Mouse (Mus musculus) stomach, embryonic 15.5 days (tissue): ENCODE measurements at regions not wholly inside any gene's neighbourhood (a gene's known extent, or its start where the extent isn't known, plus 50 kb on each side); places are given as distances from the start of the nearest gene placed in this dataset.
"Not testable (repeated sequence)": the region's sequence is repeated elsewhere in the genome, so short reads cannot be mapped to it uniquely, and the experiment has no call there.

Experiments
- ATAC-seq: fragments of 200-750 bp; cut with Nextera tagmentation; 2 replicates; pipeline ENCODE4 v1.8.0; 2017; ENCODE audit warnings: low read depth, moderate number of reproducible peaks, moderate TSS enrichment; ENCODE audit not compliant: insufficient read depth, low FRiP score
- H3K27ac ChIP-seq: fragments of 300-500 bp; sonication (generic); 2 replicates; pipeline ENCODE4 v1.5.1; 2015; ENCODE audit warnings: mild to moderate bottlenecking, inconsistent platforms
- H3K27me3 ChIP-seq: fragments of 300-500 bp; sonication (generic); replicated peaks from 2 replicates; pipeline ENCODE4 v1.6.1; 2015; ENCODE audit warnings: inconsistent platforms
- H3K36me3 ChIP-seq: fragments of 300-500 bp; sonication (generic); 2 replicates; pipeline ENCODE4 v1.6.1; 2015; ENCODE audit warnings: inconsistent platforms
- H3K4me1 ChIP-seq: fragments of 300-500 bp; sonication (generic); 2 replicates; pipeline ENCODE4 v1.6.1; 2015; ENCODE audit warnings: inconsistent platforms
- H3K4me2 ChIP-seq: fragments of 300-500 bp; sonication (generic); 2 replicates; pipeline ENCODE4 v1.6.1; 2015; ENCODE audit warnings: mild to moderate bottlenecking, inconsistent platforms
- H3K4me3 ChIP-seq: fragments of 300-500 bp; sonication (generic); replicated peaks from 2 replicates; pipeline ENCODE4 v1.5.1; 2015; ENCODE audit warnings: inconsistent platforms
- H3K9ac ChIP-seq: fragments of 300-500 bp; sonication (generic); 2 replicates; pipeline ENCODE4 v1.6.1; 2015; ENCODE audit warnings: inconsistent platforms
- H3K9me3 ChIP-seq: fragments of 300-500 bp; sonication (generic); 2 replicates; pipeline ENCODE4 v1.6.1; 2016; ENCODE audit warnings: inconsistent platforms
- WGBS: fragments of 180-500 bp; shearing (Covaris S2); methylation state at CpG from one replicate; pipeline ENCODE4 v1.1.7; 2015; 5-methylcytosine and 5-hydroxymethylcytosine counted together

DNA sequence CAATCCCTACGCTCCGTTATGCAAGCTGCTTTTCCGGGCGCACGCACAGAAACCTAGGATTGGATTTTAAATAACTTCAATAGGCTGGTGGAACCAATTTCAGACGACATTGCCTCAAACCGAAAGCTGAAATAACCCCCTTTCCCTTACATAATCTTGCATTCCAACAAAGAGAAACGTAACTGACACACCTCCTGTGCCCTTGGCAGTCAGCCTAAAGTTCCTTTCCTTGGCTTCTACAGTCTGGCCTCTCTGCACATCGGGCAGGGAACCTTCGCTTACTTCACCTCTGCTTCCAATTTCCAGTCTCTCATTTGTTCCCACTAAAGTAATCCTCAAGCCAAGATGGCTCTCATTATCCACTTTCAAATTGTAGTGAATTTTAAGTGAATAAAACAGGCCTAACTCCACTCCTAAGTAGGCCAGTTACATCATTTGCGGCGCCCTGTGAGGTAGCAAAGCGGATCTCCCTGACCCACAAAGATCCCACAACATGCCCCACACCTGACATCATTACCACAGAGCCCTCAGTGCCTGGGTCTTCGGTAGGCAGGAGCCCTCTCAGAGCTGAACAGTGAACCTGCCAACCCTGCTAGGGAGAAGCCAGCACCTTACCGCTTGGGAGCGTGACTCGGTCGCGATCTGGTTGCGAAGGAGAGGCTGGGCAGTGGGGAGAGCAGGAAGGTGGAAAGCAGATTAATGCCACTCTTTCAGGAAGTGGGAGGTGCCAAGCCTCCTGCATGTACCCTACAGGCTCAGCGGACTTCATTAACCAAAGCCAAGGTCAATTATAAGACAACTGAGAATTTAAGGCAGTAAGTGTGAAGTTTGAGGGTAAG is 279.0 kb upstream of the Arglu1 start:
- no peak overlapping the region for H3K27ac ChIP-seq
- no peaks in the 10 kb centered on the region for H3K9me3 ChIP-seq
- 83% methylated on average over 21 of the region's 21 CpGs for WGBS
- H3K36me3 ChIP-seq, result no peaks in the 10 kb centered on the region
- no peak overlapping the region for H3K9ac ChIP-seq
- no peak for ATAC-seq
- H3K4me1 ChIP-seq, result no peaks in the 10 kb centered on the region
- no peak overlapping the region for H3K4me2 ChIP-seq
- no peaks in the 10 kb centered on the region for H3K27me3 ChIP-seq
- no peak overlapping the region for H3K4me3 ChIP-seq

DNA sequence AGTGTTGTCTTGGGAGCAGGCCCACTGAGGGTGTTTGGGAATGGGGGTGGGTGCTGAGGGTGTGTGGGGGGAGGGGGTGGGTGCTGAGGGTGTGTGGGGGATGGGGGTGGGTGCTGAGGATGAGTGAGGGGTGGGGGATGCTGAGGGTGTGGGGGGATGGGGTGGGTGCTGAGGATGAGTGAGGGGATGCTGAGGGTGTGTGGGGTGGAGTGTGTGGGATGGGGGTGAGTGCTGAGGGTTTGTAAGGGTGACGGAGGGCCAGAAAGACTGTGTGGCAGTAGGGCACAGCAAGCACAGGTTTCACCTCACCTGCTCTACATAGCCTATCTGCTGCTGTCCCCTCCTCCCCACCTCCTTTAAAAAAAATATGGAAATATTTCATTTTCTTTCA is 276.3 kb upstream of the Arglu1 start:
- no peaks in the 10 kb centered on the region for H3K4me1 ChIP-seq
- WGBS, result 88% methylated on average over 1 of the region's 1 CpGs
- no peak overlapping the region for H3K9ac ChIP-seq
- H3K4me3 ChIP-seq, result no peak overlapping the region
- H3K4me2 ChIP-seq, result no peak overlapping the region
- no peak for ATAC-seq
- no peaks in the 10 kb centered on the region for H3K27me3 ChIP-seq
- H3K27ac ChIP-seq, result no peak overlapping the region
- H3K36me3 ChIP-seq, result no peaks in the 10 kb centered on the region
- no peaks in the 10 kb centered on the region for H3K9me3 ChIP-seq

- Histone ChIP-seq H3K4me2 (no peak overlapping the region), H3K4me1 (no peaks in the 10 kb centered on the region), H3K9me3 (no peaks in the 10 kb centered on the region), H3K27ac (no peak overlapping the region), H3K27me3 (no peaks in the 10 kb centered on the region), H3K36me3 (no peaks in the 10 kb centered on the region), H3K4me3 (no peak overlapping the region), H3K9ac (no peak overlapping the region)
- 31% methylated on average over 10 of the region's 10 CpGs for WGBS
- ATAC-seq, result peak; percentile 27; the same call in 1 of the 2 replicates
Measured at GRCm38 (mm10) chr8:8965983-8966657, 275.8 kb upstream of the Arglu1 start.

- no peaks in the 10 kb centered on the region for H3K27me3 ChIP-seq
- no peak for ATAC-seq
- WGBS, result 83% methylated on average over 3 of the region's 3 CpGs
Measured at GRCm38 (mm10) chr8:8960221-8960620, 269.9 kb upstream of the Arglu1 start.

DNA sequence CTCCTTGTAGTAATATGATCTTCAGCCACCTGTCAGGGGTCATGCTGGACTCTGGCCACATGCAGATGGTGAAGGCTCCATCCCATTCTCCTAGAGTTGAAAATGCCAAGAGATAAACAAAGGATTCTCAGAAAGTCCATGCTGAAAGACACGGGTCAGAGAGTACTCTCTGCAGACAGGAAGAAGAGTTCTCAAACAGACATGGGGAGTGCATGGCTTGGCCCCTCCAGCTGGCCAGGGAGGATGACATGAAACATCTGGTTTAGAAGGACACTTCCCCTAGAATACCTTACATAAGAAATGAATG is 269.4 kb upstream of the Arglu1 start:
- Histone ChIP-seq H3K4me1 (no peaks in the 10 kb centered on the region), H3K9ac (no peak overlapping the region), H3K27ac (no peak overlapping the region), H3K4me2 (no peak overlapping the region), H3K4me3 (no peak overlapping the region), H3K27me3 (no peaks in the 10 kb centered on the region), H3K36me3 (no peaks in the 10 kb centered on the region), H3K9me3 (no peaks in the 10 kb centered on the region)
- no peak; the same call in 1 of the 2 replicates for ATAC-seq
- WGBS, result 23% methylated on average over 1 of the region's 1 CpGs

More at GRCm38 (mm10) chr8:8960221-8960620, 269.9 kb upstream of the Arglu1 start:
- no peak overlapping the region for H3K4me3 ChIP-seq
- H3K4me1 ChIP-seq, result no peaks in the 10 kb centered on the region
- no peaks in the 10 kb centered on the region for H3K36me3 ChIP-seq
- H3K27ac ChIP-seq, result no peak overlapping the region
- no peak overlapping the region for H3K9ac ChIP-seq
- no peaks in the 10 kb centered on the region for H3K9me3 ChIP-seq
- H3K4me2 ChIP-seq, result no peak overlapping the region

GRCm38 (mm10) chr8:8959021-8959786 is 268.9 kb upstream of the Arglu1 start:
- ATAC-seq, result no peak
- no peaks in the 10 kb centered on the region for H3K4me1 ChIP-seq
- 56% methylated on average over 8 of the region's 8 CpGs for WGBS
- no peak overlapping the region for H3K27ac ChIP-seq
- H3K4me2 ChIP-seq, result no peak overlapping the region
- H3K9me3 ChIP-seq, result no peaks in the 10 kb centered on the region
- no peaks in the 10 kb centered on the region for H3K36me3 ChIP-seq
- H3K27me3 ChIP-seq, result no peaks in the 10 kb centered on the region
- no peak overlapping the region for H3K4me3 ChIP-seq
- no peak overlapping the region for H3K9ac ChIP-seq

- not testable (repeated sequence) for H3K9me3 ChIP-seq, H3K4me3 ChIP-seq, H3K36me3 ChIP-seq, H3K4me2 ChIP-seq, H3K27me3 ChIP-seq, ATAC-seq, H3K27ac ChIP-seq, H3K9ac ChIP-seq, H3K4me1 ChIP-seq
- 75% methylated on average over 8 of the region's 8 CpGs for WGBS
Measured at GRCm38 (mm10) chr8:8958140-8958539, 267.8 kb upstream of the Arglu1 start.

GRCm38 (mm10) chr8:8952212-8952611 is 261.9 kb upstream of the Arglu1 start:
- Histone ChIP-seq H3K9ac (no peak overlapping the region), H3K4me3 (no peak overlapping the region), H3K27me3 (no peaks in the 10 kb centered on the region), H3K4me2 (no peak overlapping the region), H3K4me1 (0 out of 2 replicates have a peak, but pooled peaks cover 2% of the 10 kb centered on the region), H3K36me3 (no peaks in the 10 kb centered on the region), H3K9me3 (no peaks in the 10 kb centered on the region), H3K27ac (no peak overlapping the region)
- WGBS, result 25% methylated on average over 4 of the region's 4 CpGs
- ATAC-seq, result no peak

DNA sequence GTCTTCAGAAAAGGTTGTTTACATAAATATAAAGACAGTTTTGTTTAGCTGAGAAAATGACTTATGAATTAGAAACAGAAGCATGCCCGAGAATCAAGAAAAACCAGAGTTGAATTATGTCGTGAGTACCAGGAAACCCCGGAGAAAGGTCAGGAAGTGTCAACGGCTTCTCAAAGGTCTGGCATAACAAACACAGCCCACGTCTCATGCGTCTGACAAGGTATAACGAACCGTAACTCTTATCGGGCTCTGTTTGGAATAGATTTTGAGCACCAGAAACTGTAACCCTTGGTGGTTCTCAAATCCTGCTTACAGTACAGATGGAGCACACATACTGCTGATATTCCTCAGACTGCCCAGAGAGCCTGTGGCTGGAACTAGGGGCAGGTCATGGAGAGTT is 260.9 kb upstream of the Arglu1 start:
- no peaks in the 10 kb centered on the region for H3K36me3 ChIP-seq
- H3K4me3 ChIP-seq, result no peak overlapping the region
- no peaks in the 10 kb centered on the region for H3K27me3 ChIP-seq
- no peaks in the 10 kb centered on the region for H3K9me3 ChIP-seq
- 0 out of 2 replicates have a peak, but pooled peaks cover 2% of the 10 kb centered on the region for H3K4me1 ChIP-seq
- H3K4me2 ChIP-seq, result no peak overlapping the region
- no peak overlapping the region for H3K9ac ChIP-seq
- H3K27ac ChIP-seq, result no peak overlapping the region
- WGBS, result 14% methylated on average over 9 of the region's 9 CpGs
- ATAC-seq, result peak; percentile 22; the same call in 1 of the 2 replicates

DNA sequence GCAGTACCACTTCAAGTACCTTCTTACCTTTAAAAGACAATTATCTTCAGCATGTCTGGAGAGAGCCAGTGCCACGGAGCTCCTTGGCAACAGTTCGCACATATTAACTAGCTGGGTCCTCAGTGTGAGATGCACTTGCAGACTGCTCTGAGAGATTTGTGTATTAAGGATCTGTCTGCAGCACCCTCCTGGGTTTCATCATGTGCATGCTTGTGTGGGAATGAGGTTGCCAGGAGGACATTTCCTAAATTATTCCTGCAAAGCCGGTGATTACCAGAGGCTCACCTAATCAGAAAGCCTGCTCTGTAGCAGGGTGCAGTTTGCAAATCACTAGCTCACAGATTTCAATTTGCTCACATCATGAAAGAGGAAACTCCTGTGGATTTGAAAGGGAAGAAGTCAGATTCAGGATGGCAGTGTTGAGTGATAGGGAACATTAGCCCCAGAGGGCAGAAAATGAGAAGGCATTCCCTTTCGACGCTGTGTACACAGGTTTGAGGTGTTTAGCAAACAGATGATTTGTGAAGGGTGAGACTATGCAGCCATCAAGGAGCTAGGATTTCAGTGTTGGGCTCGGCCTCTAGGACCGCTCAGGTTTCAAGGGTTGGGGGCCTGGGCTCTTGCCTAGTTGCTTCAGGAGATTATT is 257.3 kb upstream of the Arglu1 start:
- 26% methylated on average over 7 of the region's 7 CpGs for WGBS
- no peak overlapping the region for H3K9ac ChIP-seq
- 0 out of 2 replicates have a peak, but pooled peaks cover 2% of the 10 kb centered on the region for H3K4me1 ChIP-seq
- H3K4me2 ChIP-seq, result no peak overlapping the region
- H3K27me3 ChIP-seq, result no peaks in the 10 kb centered on the region
- no peak for ATAC-seq
- H3K9me3 ChIP-seq, result no peaks in the 10 kb centered on the region
- no peak overlapping the region for H3K27ac ChIP-seq
- H3K36me3 ChIP-seq, result no peaks in the 10 kb centered on the region
- no peak overlapping the region for H3K4me3 ChIP-seq

DNA sequence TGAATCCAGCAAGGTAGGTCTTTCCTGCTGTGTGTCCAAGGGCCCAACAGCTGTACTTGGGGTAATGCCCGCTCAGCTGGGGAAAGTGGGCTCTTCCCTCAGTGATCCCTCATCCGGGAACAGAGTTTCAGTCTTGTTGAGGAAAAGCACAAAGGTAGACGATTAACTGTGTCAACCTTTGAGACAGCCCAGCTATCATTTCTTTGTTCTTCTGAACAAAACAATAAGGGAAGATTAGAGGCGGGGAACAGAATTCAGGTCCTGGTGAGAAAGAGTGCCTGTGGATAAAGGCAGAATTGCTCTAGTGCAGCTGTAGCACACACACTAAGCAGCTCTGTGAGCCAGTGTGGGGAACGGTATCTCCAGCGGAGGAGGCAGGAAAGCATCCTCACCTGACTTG is 252.7 kb upstream of the Arglu1 start:
- H3K27me3 ChIP-seq, result no peaks in the 10 kb centered on the region
- H3K27ac ChIP-seq, result no peak overlapping the region
- no peaks in the 10 kb centered on the region for H3K36me3 ChIP-seq
- H3K4me3 ChIP-seq, result no peak overlapping the region
- ATAC-seq, result no peak
- no peak overlapping the region for H3K9ac ChIP-seq
- no peak overlapping the region for H3K4me2 ChIP-seq
- H3K4me1 ChIP-seq, result no peaks in the 10 kb centered on the region
- H3K9me3 ChIP-seq, result no peaks in the 10 kb centered on the region
- 71% methylated on average over 6 of the region's 6 CpGs for WGBS
